Mouse (Mus musculus) CH12.LX (cell line): Measurements from ENCODE around the gene Xpo6. TPM values are rescaled to one million over a fixed set of nuclear protein-coding genes. Genes with fewer than 3 reads are reported as not detected.

ENCODE experiments used
- DNase-seq: peaks from one replicate; pipeline ENCODE4 v3.0.0-alpha.2; 2013; ENCODE audit errors: extremely low read depth
- H3K27ac ChIP-seq: 2 replicates; pipeline ENCODE4 v1.5.1; 2012; ENCODE audit warnings: low read depth, mild to moderate bottlenecking, control low read depth, moderate library complexity; ENCODE audit not compliant: insufficient read depth
- H3K27me3 ChIP-seq: replicated peaks from 2 replicates; pipeline ENCODE3; 2012; ENCODE audit warnings: inconsistent platforms
- H3K36me3 ChIP-seq, 2 experiments: replicated peaks in 1 of 2; 2 replicates each; pipeline versions ENCODE3 to v1.6.1; 2012; ENCODE audit warnings: inconsistent platforms in 1 of 2, low read length in 1 of 2, mild to moderate bottlenecking in 1 of 2, mixed read lengths in 1 of 2, moderate library complexity in 1 of 2; ENCODE audit not compliant: control insufficient read depth in 1 of 2, insufficient read depth in 1 of 2
- H3K4me1 ChIP-seq, 2 experiments: 2 replicates each; pipeline ENCODE4 v1.6.1; 2012; ENCODE audit warnings: inconsistent platforms in 1 of 2, moderate library complexity in 1 of 2; ENCODE audit not compliant: insufficient read depth in 2 of 2, control insufficient read depth in 1 of 2
- H3K4me2 ChIP-seq: 2 replicates; pipeline ENCODE4 v1.6.1; 2012; ENCODE audit warnings: low read depth, mild to moderate bottlenecking, control low read depth; ENCODE audit not compliant: poor library complexity, insufficient read depth, severe bottlenecking
- H3K4me3 ChIP-seq, 3 experiments: fragments of 150-350 bp in 1 of 3; sonication (generic) in 1 of 3; replicated peaks in 1 of 3; 2 replicates each; pipeline versions ENCODE3 to v1.5.1; 2011 to 2012; ENCODE audit warnings: low read depth in 2 of 3, low read length in 2 of 3, mild to moderate bottlenecking in 2 of 3, moderate library complexity in 2 of 3, control low read depth in 1 of 3, improper control_type of control experiment in 1 of 3, inconsistent platforms in 1 of 3, mixed read lengths in 1 of 3; ENCODE audit not compliant: poor library complexity in 1 of 3
- H3K79me2 ChIP-seq: replicated peaks from 2 replicates; pipeline ENCODE4 v1.6.1; 2012; ENCODE audit warnings: mild to moderate bottlenecking, moderate library complexity; ENCODE audit not compliant: control insufficient read depth, poor library complexity, insufficient read depth, severe bottlenecking; ENCODE audit errors: extremely low read depth
- H3K9ac ChIP-seq: 2 replicates; pipeline ENCODE4 v1.6.1; 2012; ENCODE audit warnings: low read depth, mild to moderate bottlenecking, control low read depth, moderate library complexity; ENCODE audit not compliant: insufficient read depth
- H3K9me3 ChIP-seq: replicated peaks from 2 replicates; pipeline ENCODE3; 2012; ENCODE audit warnings: low read length, inconsistent platforms, mixed read lengths
- CHD1 ChIP-seq: IDR thresholded peaks from 2 replicates; pipeline ENCODE4 v1.6.1; 2012; ENCODE audit warnings: low read depth, low read length, improper control_type of control experiment, inconsistent platforms
- CHD2 ChIP-seq: IDR thresholded peaks from 2 replicates; pipeline ENCODE4 v1.6.1; 2011; ENCODE audit warnings: low read length, improper control_type of control experiment
- CTCF ChIP-seq, 2 experiments: IDR thresholded peaks in 1 of 2; conservative IDR thresholded peaks in 1 of 2; 2 replicates each; pipeline ENCODE4 v1.5.1; 2011 to 2012; ENCODE audit warnings: low read depth in 2 of 2, low read length in 2 of 2, improper control_type of control experiment in 1 of 2, inconsistent platforms in 1 of 2, mild to moderate bottlenecking in 1 of 2, moderate library complexity in 1 of 2
- E2F4 ChIP-seq: IDR thresholded peaks from 2 replicates; pipeline ENCODE4 v1.6.1; 2011; ENCODE audit warnings: low read depth, low read length, improper control_type of control experiment; ENCODE audit not compliant: insufficient replicate concordance
- HCFC1 ChIP-seq: IDR thresholded peaks from 2 replicates; pipeline ENCODE4 v1.6.1; 2012; ENCODE audit warnings: low read depth, mild to moderate bottlenecking, inconsistent platforms, low read length, improper control_type of control experiment
- JUN ChIP-seq: IDR thresholded peaks from 2 replicates; pipeline ENCODE4 v1.6.1; 2011; ENCODE audit warnings: low read depth, mild to moderate bottlenecking, low read length, improper control_type of control experiment, moderate library complexity; ENCODE audit not compliant: insufficient read depth
- KAT2A ChIP-seq: IDR thresholded peaks from 2 replicates; pipeline ENCODE4 v1.6.1; 2012; ENCODE audit warnings: low read length, improper control_type of control experiment, inconsistent platforms; ENCODE audit not compliant: insufficient replicate concordance
- MAZ ChIP-seq: IDR thresholded peaks from 2 replicates; pipeline ENCODE4 v1.6.1; 2012; ENCODE audit warnings: low read depth, mild to moderate bottlenecking, inconsistent platforms, low read length, improper control_type of control experiment, moderate library complexity
- MEF2A ChIP-seq: IDR thresholded peaks from 2 replicates; pipeline ENCODE4 v1.6.1; 2014; ENCODE audit warnings: low read depth, mild to moderate bottlenecking, inconsistent platforms, low read length, improper control_type of control experiment, borderline replicate concordance
- MXI1 ChIP-seq: IDR thresholded peaks from 2 replicates; pipeline ENCODE4 v1.6.1; 2011; ENCODE audit warnings: mild to moderate bottlenecking, low read depth, low read length, improper control_type of control experiment
- MYC ChIP-seq: IDR thresholded peaks from 2 replicates; pipeline ENCODE4 v1.6.1; 2011; ENCODE audit warnings: low read depth, mild to moderate bottlenecking, improper control_type of control experiment, low read length
- NELFE ChIP-seq: IDR thresholded peaks from 2 replicates; pipeline ENCODE4 v1.6.1; 2011; ENCODE audit warnings: low read depth, low read length, improper control_type of control experiment
- NRF1 ChIP-seq: IDR thresholded peaks from 2 replicates; pipeline ENCODE4 v1.6.1; 2014; ENCODE audit warnings: low read depth, mild to moderate bottlenecking, inconsistent platforms, low read length, improper control_type of control experiment, moderate library complexity
- POLR2A ChIP-seq: IDR thresholded peaks from 2 replicates; pipeline ENCODE4 v1.6.1; 2011; ENCODE audit warnings: low read depth, mild to moderate bottlenecking, improper control_type of control experiment, low read length
- RAD21 ChIP-seq: IDR thresholded peaks from 2 replicates; pipeline ENCODE4 v1.6.1; 2011; ENCODE audit warnings: low read depth, mild to moderate bottlenecking, low read length, improper control_type of control experiment, moderate library complexity
- SIN3A ChIP-seq: IDR thresholded peaks from 2 replicates; pipeline ENCODE4 v1.6.1; 2012; ENCODE audit warnings: low read length, improper control_type of control experiment, inconsistent platforms
- SMC3 ChIP-seq: IDR thresholded peaks from 2 replicates; pipeline ENCODE4 v1.6.1; 2011; ENCODE audit warnings: low read depth, low read length, improper control_type of control experiment
- TBP ChIP-seq: conservative IDR thresholded peaks from 2 replicates; pipeline ENCODE4 v1.6.1; 2011; ENCODE audit warnings: low read depth, low read length, improper control_type of control experiment
- TCF12 ChIP-seq: IDR thresholded peaks from 2 replicates; pipeline ENCODE4 v1.6.1; 2014; ENCODE audit warnings: low read depth, mild to moderate bottlenecking, inconsistent platforms, low read length, improper control_type of control experiment
- USF1 ChIP-seq: IDR thresholded peaks from 2 replicates; pipeline ENCODE4 v1.6.1; 2014; ENCODE audit warnings: low read depth, mild to moderate bottlenecking, inconsistent platforms, low read length, improper control_type of control experiment
- USF2 ChIP-seq: conservative IDR thresholded peaks from 2 replicates; pipeline ENCODE4 v1.6.1; 2011; ENCODE audit warnings: low read depth, low read length, improper control_type of control experiment
- dilution Hi-C: fragments of 300-500 bp; cut with MboI; formaldehyde crosslinking; loops from 2 replicates; pipeline ENCODE4 v1.14.3; 2020; ENCODE audit warnings: low sequenced_read_pairs; ENCODE audit not compliant: extremely low pct_unique_long_range_greater_than_20kb, extremely low pct_ligation_motif_present
- in situ Hi-C: fragments of 300-500 bp; cut with MboI; formaldehyde crosslinking; loops from 3 replicates; pipeline ENCODE4 v1.14.3; 2019; ENCODE audit warnings: low sequenced_read_pairs, low pct_ligation_motif_present, low pct_unique_long_range_greater_than_20kb, mixed read lengths
- polyA plus RNA-seq: library from polyadenylated mRNA; unstranded; fragments of >175 nt; gene quantifications from 2 replicates; pipeline ENCODE4 v1.2.1, GENCODE M21; 2012; ENCODE audit warnings: low read depth; ENCODE audit not compliant: insufficient read length
- total RNA-seq, 2 experiments: library from RNA; depleted of rRNA; stranded (reverse); fragments of 300-350 nt in 1 of 2; fragments of >200 nt in 1 of 2; gene quantifications; 2 replicates each; pipeline ENCODE4 v1.2.3; 2012 to 2014

Xpo6 gene
- total and polyA plus RNA-seq, 3 experiments: 49.9 to 149 (median 79.1) TPM

DNA sequence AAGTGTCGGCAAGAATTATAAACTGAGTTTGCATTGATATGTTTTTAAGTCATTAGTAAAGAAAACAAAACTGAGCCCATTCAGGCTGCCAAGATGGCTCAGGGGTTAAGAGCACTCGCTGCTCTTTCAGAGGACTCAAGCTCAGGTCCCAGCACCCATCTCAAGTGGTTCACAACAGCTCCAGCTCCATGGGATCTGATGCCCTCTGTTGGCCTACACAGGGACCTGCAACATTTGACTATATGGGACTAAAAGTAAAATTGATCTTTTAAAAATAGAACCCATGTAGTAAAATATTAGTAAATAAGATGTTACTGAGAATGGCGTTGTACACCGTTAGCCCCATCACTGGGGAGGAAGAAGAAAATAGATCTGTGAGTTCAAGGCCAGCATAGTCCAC, 130.0 kb downstream of the Xpo6 start:
- no peaks in the 10 kb centered on the region for H3K36me3 ChIP-seq
- peaks cover 4 to 5% of the 10 kb centered on the region in 2 experiments for H3K4me1 ChIP-seq
- H3K4me3 ChIP-seq: no peak overlapping the region
- peak in 1 of 2 experiments; percentile 13; a peak in 2 of 4 replicates for TF ChIP-seq CTCF (conservative IDR thresholded peaks at IDR 0.05 in 1 of 2, IDR thresholded peaks at IDR 0.05 in 1 of 2; ENCODE audit: low read depth in 2 of 2, low read length in 2 of 2)
- TF ChIP-seq USF2: no peak
- no peak overlapping the region for H3K9ac ChIP-seq
- H3K79me2 ChIP-seq: no peaks in the 10 kb centered on the region
- dilution Hi-C loops (no loop called here), in situ Hi-C loops (no loop called here)
- H3K4me2 ChIP-seq: no peak overlapping the region
- H3K27me3 ChIP-seq: peaks cover 16% of the 10 kb centered on the region
- peaks cover 7% of the 10 kb centered on the region for H3K9me3 ChIP-seq
- H3K27ac ChIP-seq: no peak overlapping the region
- no peak for DNase-seq

DNA sequence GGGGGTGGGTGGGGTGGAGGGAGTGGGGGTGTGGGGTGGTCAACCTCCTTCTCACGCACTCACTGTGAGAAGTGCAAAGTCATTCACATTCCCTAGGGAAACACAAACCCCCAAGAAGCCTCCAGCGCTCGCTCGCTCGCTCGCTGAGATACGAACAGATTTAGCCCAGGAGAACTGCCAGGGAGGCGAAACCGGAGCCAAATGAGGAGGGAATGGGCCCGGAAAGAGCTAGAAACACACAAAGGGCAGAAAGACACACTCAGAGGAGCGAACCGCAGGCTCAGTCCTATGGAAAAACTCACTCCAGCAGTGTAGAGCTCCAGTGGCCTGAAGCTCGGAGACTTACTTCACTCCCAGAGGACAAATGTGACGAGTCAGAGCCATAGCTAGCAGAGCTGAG, 133.5 kb downstream of the Xpo6 start:
- in situ Hi-C loops: no loop called here
- Histone ChIP-seq H3K4me1 (no peaks in the 10 kb centered on the region), H3K9me3 (peaks cover 12% of the 10 kb centered on the region), H3K27me3 (peaks cover 27% of the 10 kb centered on the region), H3K4me3 (no peak overlapping the region), H3K4me2 (no peak overlapping the region), H3K27ac (no peak overlapping the region), H3K79me2 (no peaks in the 10 kb centered on the region), H3K36me3 (no peaks in the 10 kb centered on the region), H3K9ac (no peak overlapping the region)
- dilution Hi-C loops: no loop called here
- TF ChIP-seq TCF12 (no peak), MEF2A (no peak), HCFC1 (no peak), CHD1 (no peak), E2F4 (no peak), POLR2A (no peak), MAZ (no peak), TBP (no peak), SMC3 (no peak), MXI1 (no peak), USF1 (no peak), SIN3A (no peak), JUN (no peak), RAD21 (no peak), CHD2 (no peak), KAT2A (no peak), NRF1 (no peak), MYC (no peak), NELFE (no peak)
- no peak for DNase-seq
